Mouse (Mus musculus): ENCODE results near the gene Lgals12. TPM values are rescaled to one million over a fixed set of nuclear protein-coding genes. Genes with fewer than 3 reads are reported as not detected.

Gene Lgals12
- polyA plus RNA-seq, 1 experiment from 2014 or later, result 0.34 TPM

DNA sequence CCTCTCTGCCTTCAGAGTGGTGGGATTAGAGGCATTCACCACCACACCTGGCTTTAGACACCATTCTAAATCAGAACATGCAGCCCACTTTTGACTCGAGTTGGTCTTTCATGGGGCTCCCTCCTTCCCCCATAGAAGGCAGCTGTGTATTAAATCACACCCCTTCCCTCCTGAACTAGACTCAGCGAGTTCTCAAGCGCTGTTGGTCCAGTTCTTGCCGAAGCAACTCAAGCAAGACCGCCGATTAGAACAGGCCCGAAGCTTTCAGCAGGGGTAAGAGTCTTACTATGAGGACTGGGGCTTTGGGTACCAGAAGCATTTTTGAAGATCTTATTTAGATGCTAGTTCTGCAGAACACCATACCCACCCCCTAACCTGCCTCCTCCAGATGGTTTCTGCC, 6.2 kb upstream of the Lgals12 start:
- Histone ChIP-seq H3K9me3 (ENCODE audit: control insufficient read depth, low read length) (no peaks in the 10 kb centered on the region), H3K4me1 (ENCODE audit: control insufficient read depth in 2 of 2, insufficient read depth in 2 of 2, low read length in 2 of 2) (peaks cover 2 to 9% of the 10 kb centered on the region in 2 experiments; a peak in 2 of 4 replicates), H3K27ac (replicated peaks in 1 of 2; ENCODE audit: control insufficient read depth in 1 of 2, insufficient read depth in 1 of 2, low read depth in 2 of 2, low read length in 2 of 2) (no peak overlapping the region), H3K27me3 (ENCODE audit: control insufficient read depth, insufficient read depth, low read length) (peaks cover 20% of the 10 kb centered on the region; the same call in 1 of the 2 replicates), H3K9ac (ENCODE audit: low read length) (no peak overlapping the region), H3K4me3 (ENCODE audit: control insufficient read depth in 1 of 2, insufficient read depth in 1 of 2, low read depth in 1 of 2, low read length in 2 of 2) (no peak overlapping the region), H3K4me2 (ENCODE audit: low read length) (no peak overlapping the region), H3K36me3 (ENCODE audit: control insufficient read depth, insufficient read depth, low read length) (no peaks in the 10 kb centered on the region)
- ATAC-seq (ENCODE audit: insufficient number of reproducible peaks, insufficient read depth, low FRiP score, low read depth), result no peak
- WGBS, result 82% methylated on average over 7 of the region's 7 CpGs

DNA sequence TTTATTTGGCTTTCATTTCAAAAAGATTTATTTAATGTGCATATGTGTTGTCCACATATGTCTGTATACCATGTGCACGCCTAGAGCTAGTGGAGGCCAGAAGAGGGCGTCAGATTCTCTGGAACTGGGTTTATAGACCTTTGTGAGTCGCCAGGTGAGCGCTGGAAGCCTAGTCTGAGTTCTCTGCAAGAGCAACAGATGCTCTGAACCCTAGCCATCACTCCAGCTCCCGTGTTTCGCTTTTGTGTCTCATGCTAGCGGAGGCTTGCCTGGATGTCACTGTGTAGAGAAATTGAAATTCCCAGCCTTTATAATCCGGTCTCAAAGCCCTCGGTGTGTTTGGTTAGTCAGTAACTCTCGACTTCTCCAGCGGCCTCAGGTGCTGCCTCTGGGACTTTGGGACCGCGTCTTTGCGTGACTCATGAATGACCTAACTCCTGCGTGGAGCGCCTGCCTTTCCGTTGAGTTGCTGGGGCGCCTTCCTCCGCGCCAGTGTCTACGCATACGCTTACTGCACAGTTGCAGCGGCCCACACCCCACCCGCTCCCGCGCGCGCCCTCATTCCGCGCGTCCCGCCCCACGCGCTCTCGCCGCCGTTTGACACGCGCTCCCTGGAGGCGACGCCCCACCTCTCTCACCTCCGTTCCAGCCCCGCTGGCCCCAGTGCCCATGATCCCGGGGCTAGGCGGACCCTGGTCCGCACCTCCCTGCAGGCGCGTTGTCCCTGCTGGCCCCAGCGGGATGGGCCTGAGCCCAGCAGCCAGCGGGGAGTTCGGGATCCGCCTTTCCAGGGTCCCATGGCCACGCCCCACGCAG, 5.2 kb upstream of the Lgals12 start, which contains the start of gene Hrasls5:
Gene Hrasls5, plus strand, starts transcription at position 600 of the 816 bp plus-strand sequence.
- Histone ChIP-seq H3K4me2 (ENCODE audit: low read length) (peak within 1 kb of the TSS; percentile 95), H3K4me3 (ENCODE audit: control insufficient read depth in 1 of 2, insufficient read depth in 1 of 2, low read depth in 1 of 2, low read length in 2 of 2) (peak within 1 kb of the TSS; percentile 47 to 48), H3K27me3 (ENCODE audit: control insufficient read depth, insufficient read depth, low read length) (peaks cover 20% of the 10 kb centered on the region; the same call in 1 of the 2 replicates), H3K9me3 (ENCODE audit: control insufficient read depth, low read length) (no peaks in the 10 kb centered on the region), H3K9ac (ENCODE audit: low read length) (peak within 1 kb of the TSS; percentile 65), H3K4me1 (ENCODE audit: control insufficient read depth in 2 of 2, insufficient read depth in 2 of 2, low read length in 2 of 2) (peaks cover 9 to 17% of the 10 kb centered on the region in 2 experiments), H3K36me3 (ENCODE audit: control insufficient read depth, insufficient read depth, low read length) (no peaks in the 10 kb centered on the region), H3K27ac (replicated peaks in 1 of 2; ENCODE audit: control insufficient read depth in 1 of 2, insufficient read depth in 1 of 2, low read depth in 2 of 2, low read length in 2 of 2) (no peak within 1 kb of the TSS)
- WGBS, result 3% methylated on average over 50 of the region's 54 CpGs
- ATAC-seq (ENCODE audit: insufficient number of reproducible peaks, insufficient read depth, low FRiP score, low read depth), result peak; percentile 15; the same call in 1 of the 2 replicates

DNA sequence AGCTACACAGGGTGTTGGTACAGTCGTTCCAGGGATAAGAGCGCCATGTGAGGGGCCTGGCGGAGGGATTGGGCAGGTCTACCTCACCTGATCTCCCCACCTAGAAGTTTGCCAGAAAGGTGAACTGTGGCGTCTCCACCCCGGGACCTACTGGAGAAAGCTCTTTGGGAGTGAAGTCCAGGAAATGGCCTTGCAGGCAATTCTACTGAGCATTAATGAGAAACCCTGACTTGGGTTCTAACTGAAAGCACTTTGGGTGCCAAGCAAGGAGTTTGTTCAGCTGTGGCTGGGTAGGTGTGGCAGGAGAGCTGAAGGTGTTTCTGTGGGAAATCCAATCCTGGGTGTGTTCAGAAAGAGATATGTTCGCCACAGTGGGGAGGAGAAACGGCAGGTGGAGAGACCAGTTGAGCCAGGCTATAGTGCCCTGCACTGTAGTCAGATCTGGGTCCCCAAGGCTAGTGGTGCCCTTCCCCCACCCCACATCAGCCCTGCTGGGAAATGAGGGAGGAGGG, 753 bp upstream of the Lgals12 start:
- H3K27ac ChIP-seq (replicated peaks in 1 of 2; ENCODE audit: control insufficient read depth in 1 of 2, insufficient read depth in 1 of 2, low read depth in 2 of 2, low read length in 2 of 2), result no peak overlapping the region
- no peak overlapping the region for H3K4me2 ChIP-seq (ENCODE audit: low read length)
- H3K4me3 ChIP-seq (ENCODE audit: control insufficient read depth in 1 of 2, insufficient read depth in 1 of 2, low read depth in 1 of 2, low read length in 2 of 2), result no peak overlapping the region
- H3K4me1 ChIP-seq (ENCODE audit: control insufficient read depth in 2 of 2, insufficient read depth in 2 of 2, low read length in 2 of 2), result peaks cover 21 to 32% of the 10 kb centered on the region in 2 experiments
- no peaks in the 10 kb centered on the region for H3K36me3 ChIP-seq (ENCODE audit: control insufficient read depth, insufficient read depth, low read length)
- H3K9me3 ChIP-seq (ENCODE audit: control insufficient read depth, low read length), result no peaks in the 10 kb centered on the region
- 72% methylated on average over 7 of the region's 7 CpGs for WGBS
- H3K27me3 ChIP-seq (ENCODE audit: control insufficient read depth, insufficient read depth, low read length), result peaks cover 15% of the 10 kb centered on the region; the same call in 1 of the 2 replicates
- H3K9ac ChIP-seq (ENCODE audit: low read length), result no peak overlapping the region
- ATAC-seq (ENCODE audit: insufficient number of reproducible peaks, insufficient read depth, low FRiP score, low read depth), result no peak; the same call in 1 of the 2 replicates

DNA sequence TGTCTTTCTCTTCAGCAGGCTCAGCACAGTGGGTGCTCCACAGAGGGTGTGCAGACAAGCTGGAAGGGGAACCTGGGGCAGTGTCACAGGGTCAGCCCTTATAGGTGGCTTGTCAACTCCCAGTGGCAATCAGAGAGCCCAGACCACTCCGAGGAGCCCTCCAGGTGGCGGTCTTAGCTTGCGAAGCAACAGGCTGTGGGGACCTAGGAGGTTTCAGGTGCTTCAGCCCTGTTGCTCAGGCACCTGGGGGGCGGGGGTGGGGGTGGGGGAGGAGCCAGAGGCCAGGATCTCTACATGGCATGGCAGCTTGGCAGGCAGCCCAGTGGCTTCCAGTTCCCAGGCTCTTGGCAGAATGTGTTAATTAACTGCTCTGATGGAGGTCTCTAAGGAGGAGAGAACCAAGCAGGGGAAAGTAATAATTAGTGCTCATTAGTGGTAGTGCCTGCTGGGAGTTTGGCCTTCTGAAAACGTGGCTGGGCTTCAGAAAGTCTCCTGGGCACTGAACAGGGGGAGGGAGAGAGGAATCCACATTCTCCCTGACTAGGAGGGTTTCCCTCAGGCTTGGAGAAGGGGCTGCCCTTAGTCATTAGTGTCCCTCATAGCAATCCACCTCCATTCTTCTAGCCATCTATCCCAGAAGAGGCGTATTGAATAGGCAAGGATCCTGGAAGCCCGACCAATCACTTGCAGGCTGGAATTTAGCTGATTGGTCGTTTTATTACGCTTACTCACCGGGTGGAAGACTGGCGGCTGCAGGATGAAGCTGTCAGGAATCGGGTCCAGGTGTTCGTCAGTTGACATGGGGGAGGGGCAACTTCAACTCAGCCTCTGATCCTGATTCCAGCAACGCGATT, 836 bp downstream of the Lgals12 start:
- H3K27me3 ChIP-seq (ENCODE audit: control insufficient read depth, insufficient read depth, low read length), result no peaks in the 10 kb centered on the region; the same call in 1 of the 2 replicates
- no peaks in the 10 kb centered on the region for H3K9me3 ChIP-seq (ENCODE audit: control insufficient read depth, low read length)
- peak overlapping the region; percentile 36 for H3K9ac ChIP-seq (ENCODE audit: low read length)
- peak overlapping the region; percentile 69 for H3K4me2 ChIP-seq (ENCODE audit: low read length)
- H3K4me1 ChIP-seq (ENCODE audit: control insufficient read depth in 2 of 2, insufficient read depth in 2 of 2, low read length in 2 of 2), result peaks cover 20 to 23% of the 10 kb centered on the region in 2 experiments
- H3K36me3 ChIP-seq (ENCODE audit: control insufficient read depth, insufficient read depth, low read length), result no peaks in the 10 kb centered on the region
- peak overlapping the region; percentile 22 to 28 for H3K4me3 ChIP-seq (ENCODE audit: control insufficient read depth in 1 of 2, insufficient read depth in 1 of 2, low read depth in 1 of 2, low read length in 2 of 2)
- 5% methylated on average over 15 of the region's 15 CpGs for WGBS
- peak; percentile 18; the same call in 1 of the 2 replicates for ATAC-seq (ENCODE audit: insufficient number of reproducible peaks, insufficient read depth, low FRiP score, low read depth)
- H3K27ac ChIP-seq (replicated peaks in 1 of 2; ENCODE audit: control insufficient read depth in 1 of 2, insufficient read depth in 1 of 2, low read depth in 2 of 2, low read length in 2 of 2), result no peak overlapping the region

DNA sequence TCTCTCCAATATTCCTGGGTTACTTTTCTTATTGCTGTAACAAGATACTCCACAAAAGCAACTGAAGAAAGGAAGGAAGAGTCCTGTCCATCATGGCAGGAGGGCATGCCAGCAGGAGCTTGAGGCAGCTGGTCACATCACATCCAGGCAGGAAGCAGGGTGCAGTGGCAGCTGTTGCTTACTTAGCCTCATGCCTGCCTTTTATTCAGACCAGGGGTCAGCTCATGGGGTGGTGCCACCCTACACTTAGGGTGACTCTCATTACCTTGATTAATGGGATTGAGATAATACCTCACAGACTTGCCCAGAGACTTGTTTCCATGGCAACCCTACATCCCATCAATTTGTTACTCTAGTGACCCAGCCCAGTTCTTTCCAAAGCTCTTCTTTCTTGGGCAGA, 2.0 kb downstream of the Lgals12 start:
- no peak for ATAC-seq (ENCODE audit: insufficient number of reproducible peaks, insufficient read depth, low FRiP score, low read depth)
- Histone ChIP-seq H3K4me3 (ENCODE audit: control insufficient read depth in 1 of 2, insufficient read depth in 1 of 2, low read depth in 1 of 2, low read length in 2 of 2) (no peak overlapping the region), H3K36me3 (ENCODE audit: control insufficient read depth, insufficient read depth, low read length) (no peaks in the 10 kb centered on the region), H3K27ac (replicated peaks in 1 of 2; ENCODE audit: control insufficient read depth in 1 of 2, insufficient read depth in 1 of 2, low read depth in 2 of 2, low read length in 2 of 2) (no peak overlapping the region), H3K4me1 (ENCODE audit: control insufficient read depth in 2 of 2, insufficient read depth in 2 of 2, low read length in 2 of 2) (peaks cover 20 to 23% of the 10 kb centered on the region in 2 experiments), H3K4me2 (ENCODE audit: low read length) (no peak overlapping the region), H3K9ac (ENCODE audit: low read length) (no peak overlapping the region), H3K9me3 (ENCODE audit: control insufficient read depth, low read length) (no peaks in the 10 kb centered on the region), H3K27me3 (ENCODE audit: control insufficient read depth, insufficient read depth, low read length) (no peaks in the 10 kb centered on the region; the same call in 1 of the 2 replicates)

DNA sequence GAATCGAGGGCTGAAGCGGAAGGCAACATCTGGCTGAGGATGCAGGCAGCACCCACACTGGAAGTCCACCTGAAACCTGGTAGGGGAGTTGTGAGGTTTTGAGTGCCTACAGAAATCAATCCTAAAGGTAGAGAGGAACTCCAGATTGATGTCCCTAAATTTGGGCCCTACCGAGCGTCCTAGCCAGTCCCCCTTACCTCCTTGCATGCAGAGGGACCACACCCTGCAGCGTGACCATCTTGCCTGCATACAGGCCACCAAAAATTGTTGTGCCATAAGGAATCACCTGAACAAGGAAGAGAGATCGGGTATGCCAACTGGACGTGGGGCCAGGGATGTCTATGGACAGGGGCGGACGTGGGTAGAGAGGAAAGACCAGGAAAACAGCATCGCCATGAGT, 2.9 kb downstream of the Lgals12 start:
- H3K4me3 ChIP-seq (ENCODE audit: control insufficient read depth in 1 of 2, insufficient read depth in 1 of 2, low read depth in 1 of 2, low read length in 2 of 2), result no peak overlapping the region
- no peak for ATAC-seq (ENCODE audit: insufficient number of reproducible peaks, insufficient read depth, low FRiP score, low read depth)
- WGBS, result 90% methylated on average over 10 of the region's 10 CpGs
- no peaks in the 10 kb centered on the region for H3K36me3 ChIP-seq (ENCODE audit: control insufficient read depth, insufficient read depth, low read length)
- no peaks in the 10 kb centered on the region for H3K9me3 ChIP-seq (ENCODE audit: control insufficient read depth, low read length)
- H3K27me3 ChIP-seq (ENCODE audit: control insufficient read depth, insufficient read depth, low read length), result no peaks in the 10 kb centered on the region
- H3K27ac ChIP-seq (replicated peaks in 1 of 2; ENCODE audit: control insufficient read depth in 1 of 2, insufficient read depth in 1 of 2, low read depth in 2 of 2, low read length in 2 of 2), result no peak overlapping the region
- no peak overlapping the region for H3K9ac ChIP-seq (ENCODE audit: low read length)
- no peak overlapping the region for H3K4me2 ChIP-seq (ENCODE audit: low read length)
- peaks cover 20 to 23% of the 10 kb centered on the region in 2 experiments for H3K4me1 ChIP-seq (ENCODE audit: control insufficient read depth in 2 of 2, insufficient read depth in 2 of 2, low read length in 2 of 2)

DNA sequence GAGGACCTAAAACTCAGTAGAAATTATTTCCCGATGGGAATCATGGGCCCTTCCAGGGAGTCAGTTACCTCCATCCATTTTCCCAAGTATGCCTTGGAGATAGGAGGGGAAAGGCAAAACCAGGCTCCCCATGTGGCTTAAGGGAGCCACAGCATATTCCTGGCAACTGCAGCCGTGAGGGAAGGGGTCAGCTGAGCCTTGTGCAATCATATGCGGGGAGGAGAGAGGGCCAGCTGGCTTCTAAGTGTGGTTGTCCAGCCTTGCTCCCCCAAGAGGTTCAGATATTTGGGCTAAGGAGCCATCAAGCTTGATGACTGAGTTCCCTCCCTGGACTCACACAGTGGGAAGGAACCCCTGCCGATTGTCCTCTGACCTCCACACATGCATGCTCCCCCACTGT, 5.4 kb downstream of the Lgals12 start:
- Histone ChIP-seq H3K36me3 (ENCODE audit: control insufficient read depth, insufficient read depth, low read length) (no peaks in the 10 kb centered on the region), H3K27ac (replicated peaks in 1 of 2; ENCODE audit: control insufficient read depth in 1 of 2, insufficient read depth in 1 of 2, low read depth in 2 of 2, low read length in 2 of 2) (no peak overlapping the region), H3K4me2 (ENCODE audit: low read length) (no peak overlapping the region), H3K4me3 (ENCODE audit: control insufficient read depth in 1 of 2, insufficient read depth in 1 of 2, low read depth in 1 of 2, low read length in 2 of 2) (no peak overlapping the region), H3K4me1 (ENCODE audit: control insufficient read depth in 2 of 2, insufficient read depth in 2 of 2, low read length in 2 of 2) (peaks cover 7 to 9% of the 10 kb centered on the region in 2 experiments; a peak in 3 of 4 replicates), H3K9me3 (ENCODE audit: control insufficient read depth, low read length) (no peaks in the 10 kb centered on the region), H3K27me3 (ENCODE audit: control insufficient read depth, insufficient read depth, low read length) (no peaks in the 10 kb centered on the region), H3K9ac (ENCODE audit: low read length) (no peak overlapping the region)
- no peak for ATAC-seq (ENCODE audit: insufficient number of reproducible peaks, insufficient read depth, low FRiP score, low read depth)
- 69% methylated on average over 4 of the region's 4 CpGs for WGBS

Data from heart, embryonic 14.5 days (tissue).